Mouse (Mus musculus) monocyte, adult 59 days (primary cell): Measurements from ENCODE around the gene Neurod1. TPM values are rescaled to one million over a fixed set of nuclear protein-coding genes. Genes with fewer than 3 reads are reported as not detected.

ENCODE experiments used
- total RNA-seq, 2 experiments: library from RNA; stranded (reverse); gene quantifications; one replicate each; pipeline ENCODE4 v1.2.4; 2023

Neurod1 gene
- total RNA-seq, result not detected

DNA sequence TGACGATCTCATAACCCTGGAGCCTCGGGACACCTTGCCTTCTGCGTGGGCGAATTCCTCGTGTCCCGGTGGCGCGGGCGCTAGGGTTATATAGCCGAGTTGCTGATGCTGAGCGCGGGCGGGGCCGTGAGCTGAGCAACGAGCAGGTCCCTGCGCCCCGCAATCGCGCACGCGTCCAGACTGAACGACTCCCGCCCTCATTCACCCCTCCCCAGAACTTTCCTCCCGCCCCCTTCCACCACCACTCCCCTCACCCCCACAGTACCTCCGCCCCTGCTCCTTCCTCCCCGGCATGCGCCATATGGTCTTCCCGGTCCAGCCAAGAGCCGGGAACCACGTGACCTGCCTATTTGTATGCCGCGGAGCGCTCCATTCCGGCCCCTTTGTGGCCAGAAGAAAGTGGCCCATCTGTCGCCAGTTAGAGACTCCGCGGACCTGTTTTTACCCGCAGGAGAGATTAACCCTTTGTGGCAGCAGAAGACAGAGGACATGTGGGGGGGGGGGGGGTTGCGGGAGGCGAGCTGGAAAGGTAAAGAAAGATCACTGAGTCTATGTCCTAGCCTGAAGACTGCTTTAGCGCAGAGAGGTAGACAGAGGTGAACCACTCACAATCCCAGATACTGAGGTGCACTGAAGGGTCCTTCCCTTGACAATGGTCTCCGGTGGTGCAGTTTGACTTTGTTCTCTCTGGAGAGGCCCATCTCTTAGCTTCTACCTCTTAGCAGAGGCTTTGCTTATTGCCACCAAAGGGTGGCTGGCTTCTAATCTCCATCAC lies at the start of gene Neurod1, which contains the start of gene Cerkl:
Gene Neurod1, minus strand, starts transcription at position 177 of the 775 bp plus-strand sequence.
Gene Cerkl, minus strand, starts transcription at position 211 of the 775 bp plus-strand sequence.

Other genes with a start within 250 kb of the Neurod1 start
- gene Itga4, start 201.3 kb downstream of the Neurod1 start, total RNA-seq, result 100 to 1,000 TPM; 518 to 566 TPM
- gene Cerkl, start within 50 bp of the Neurod1 start, total RNA-seq, result 1 to 10 TPM; 1.8 to 2.3 TPM
- gene Itprid2, start 178.6 kb upstream of the Neurod1 start, total RNA-seq, result 100 to 1,000 TPM; 125 to 132 TPM